Mouse (Mus musculus) forebrain, embryonic 11.5 days (tissue): ENCODE results near the gene Hey2. TPM values are rescaled to one million over a fixed set of nuclear protein-coding genes. Genes with fewer than 3 reads are reported as not detected.

Experiments
- polyA plus RNA-seq: library from polyadenylated mRNA; unstranded; fragments of >200 nt; fragmentation: Nextera tagmentation; extraction: Ambion mirVana; gene quantifications from 2 replicates; pipeline ENCODE4 v1.2.1, GENCODE M21; 2014

Hey2 gene
- polyA plus RNA-seq, 1 experiment from 2014 or later = 2.4 TPM

Other genes with a start within 250 kb of the Hey2 start
- 35.2 and 36.8 TPM in 2 replicates for gene Trmt11, start 242.1 kb downstream of the Hey2 start, polyA plus RNA-seq
- gene Hint3, start 213.2 kb downstream of the Hey2 start, polyA plus RNA-seq = 16.0 and 19.5 TPM in 2 replicates
- 7.6 and 8.8 TPM in 2 replicates for gene Ncoa7, start 39.5 kb downstream of the Hey2 start, polyA plus RNA-seq